Mouse (Mus musculus): ENCODE measurements around the gene Rasgrp1.

DNA sequence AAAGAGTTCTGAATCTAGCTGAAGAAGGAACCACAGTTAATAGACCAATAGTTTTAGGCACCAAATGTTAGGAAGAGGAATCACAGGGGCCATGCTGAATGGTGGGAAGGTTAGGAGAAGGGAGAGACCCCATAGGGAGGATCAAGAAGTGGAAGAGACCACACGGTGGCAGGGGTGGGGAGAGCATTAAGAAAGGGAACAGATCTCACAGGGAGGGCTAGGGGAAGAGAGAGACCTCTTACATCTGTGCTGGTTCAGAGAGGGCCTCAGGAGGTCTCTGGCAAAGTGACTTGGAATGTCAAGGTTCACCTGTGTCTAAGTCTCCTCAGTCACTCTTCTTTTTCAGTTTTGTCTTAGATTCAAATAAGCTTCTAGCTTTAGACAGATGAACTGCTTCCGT is 30.8 kb downstream of the Rasgrp1 start:
- no peak for TF ChIP-seq CTCF (IDR thresholded peaks at IDR 0.05; ENCODE audit: low read depth)
- no peak for TF ChIP-seq EP300 (optimal IDR thresholded peaks at IDR 0.05)

Data from stomach, postnatal 0 days (tissue).